Mouse (Mus musculus) C2C12 (cell line): ENCODE measurements at regions not wholly inside any gene's neighbourhood (a gene's known extent, or its start where the extent isn't known, plus 50 kb on each side); places are given as distances from the start of the nearest gene placed in this dataset.

Source experiments
- H3K27me3 ChIP-seq: one replicate; pipeline ENCODE4 v1.6.1; 2011; ENCODE audit not compliant: control insufficient read depth, insufficient read depth, insufficient read length
- H3K36me3 ChIP-seq: one replicate; pipeline ENCODE4 v1.6.1; 2011; ENCODE audit not compliant: control insufficient read depth, insufficient read depth
- H3K4me3 ChIP-seq: one replicate; pipeline ENCODE4 v1.5.1; 2011; ENCODE audit warnings: mild to moderate bottlenecking, control low read depth; ENCODE audit not compliant: poor library complexity, insufficient read depth, severe bottlenecking
- H3K79me2 ChIP-seq: one replicate; pipeline ENCODE4 v1.6.1; 2011; ENCODE audit not compliant: control insufficient read depth, insufficient read depth
- H3K79me3 ChIP-seq: one replicate; pipeline ENCODE4 v1.6.1; 2011; ENCODE audit warnings: low read depth, control low read depth
- H3ac ChIP-seq: one replicate; pipeline ENCODE3; 2011; ENCODE audit warnings: low read depth; ENCODE audit not compliant: control insufficient read depth, insufficient read length
- CEBPB ChIP-seq: IDR thresholded peaks from one replicate; pipeline ENCODE4 v1.6.1; 2011; ENCODE audit warnings: low read depth, mild to moderate bottlenecking, control low read depth, moderate library complexity
- CTCF ChIP-seq: IDR thresholded peaks from one replicate; pipeline ENCODE4 v1.5.1; 2011; ENCODE audit not compliant: control insufficient read depth, insufficient read depth, insufficient read length
- FOSL1 ChIP-seq: IDR thresholded peaks from one replicate; pipeline ENCODE4 v1.8.0; 2011; ENCODE audit warnings: mild to moderate bottlenecking, low read length; ENCODE audit not compliant: poor library complexity, insufficient read depth, severe bottlenecking
- MAX ChIP-seq: IDR thresholded peaks from one replicate; pipeline ENCODE4 v1.6.1; 2011; ENCODE audit warnings: mild to moderate bottlenecking, control low read depth
- MYOD1 ChIP-seq: IDR thresholded peaks from one replicate; pipeline ENCODE4 v1.6.1; 2011; ENCODE audit warnings: low read depth; ENCODE audit not compliant: control insufficient read depth, insufficient read length
- MYOG ChIP-seq: IDR thresholded peaks from one replicate; pipeline ENCODE4 v1.6.1; 2011; ENCODE audit not compliant: control insufficient read depth, insufficient read length; ENCODE audit errors: extremely low read depth
- USF1 ChIP-seq: IDR thresholded peaks from one replicate; pipeline ENCODE4 v1.6.1; 2011; ENCODE audit warnings: low read depth, mild to moderate bottlenecking, control low read depth, moderate library complexity

- no peaks in the 10 kb centered on the region for H3K79me2 ChIP-seq
- no peak overlapping the region for H3ac ChIP-seq
- H3K36me3 ChIP-seq, result no peaks in the 10 kb centered on the region
- no peaks in the 10 kb centered on the region for H3K79me3 ChIP-seq
- no peaks in the 10 kb centered on the region for H3K27me3 ChIP-seq
- TF ChIP-seq CEBPB, result no peak
- TF ChIP-seq USF1, result no peak
- TF ChIP-seq MYOD1, result no peak
- H3K4me3 ChIP-seq, result no peak overlapping the region
Observed at GRCm38 (mm10) chr13:110619010-110619409, 224.2 kb downstream of the Plk2 start.

DNA sequence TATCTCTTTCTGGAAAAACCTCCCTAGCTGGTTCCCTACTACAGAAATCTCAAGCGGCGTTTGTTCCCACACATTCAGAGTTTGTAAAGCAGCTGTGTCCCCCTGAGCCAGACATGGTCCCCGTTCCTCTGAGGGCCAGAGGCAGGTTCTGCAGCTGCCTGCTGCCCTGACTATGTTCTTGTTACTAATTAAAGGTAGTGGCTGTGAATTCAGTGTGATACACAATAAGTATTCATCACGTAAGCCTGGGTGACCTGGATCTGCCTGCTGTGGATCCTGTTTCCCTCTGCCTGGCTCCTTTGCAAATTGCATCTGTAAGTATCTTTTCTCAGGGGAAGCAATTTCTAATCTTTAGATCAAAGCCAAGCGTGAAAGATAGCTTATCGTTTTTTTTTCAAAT is 232.3 kb downstream of the Plk2 start:
- Histone ChIP-seq H3ac (no peak overlapping the region), H3K27me3 (no peaks in the 10 kb centered on the region), H3K79me3 (no peaks in the 10 kb centered on the region), H3K4me3 (no peak overlapping the region), H3K36me3 (no peaks in the 10 kb centered on the region), H3K79me2 (no peaks in the 10 kb centered on the region)
- TF ChIP-seq MYOG (no peak), MAX (no peak), USF1 (no peak), MYOD1 (no peak), CTCF (no peak), CEBPB (no peak), FOSL1 (no peak)

DNA sequence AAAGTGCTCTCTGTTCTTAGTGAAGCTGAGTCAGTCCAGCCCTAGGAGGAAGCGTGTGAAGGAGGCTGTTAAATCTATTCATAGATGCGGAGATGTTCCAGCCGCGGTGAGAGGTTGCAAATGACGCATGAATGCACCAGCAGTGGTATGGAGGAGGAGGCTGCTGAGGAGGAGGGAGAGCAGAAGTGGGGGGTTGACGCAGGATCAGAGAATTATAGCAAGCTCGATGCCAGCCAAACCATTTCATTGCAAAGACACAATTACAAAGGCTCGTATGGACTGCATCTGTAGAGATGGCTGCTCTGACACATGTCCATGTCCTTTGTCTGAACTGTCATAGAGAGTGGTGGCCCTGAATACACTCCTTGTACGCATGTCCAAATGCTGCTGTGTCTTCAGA is 232.9 kb downstream of the Plk2 start:
- H3K36me3 ChIP-seq, result no peaks in the 10 kb centered on the region
- no peaks in the 10 kb centered on the region for H3K79me3 ChIP-seq
- no peak for TF ChIP-seq CEBPB
- TF ChIP-seq MYOG, result no peak
- no peak for TF ChIP-seq MYOD1
- no peak for TF ChIP-seq FOSL1
- no peak for TF ChIP-seq CTCF
- no peak for TF ChIP-seq USF1
- TF ChIP-seq MAX, result no peak
- H3ac ChIP-seq, result no peak overlapping the region
- no peaks in the 10 kb centered on the region for H3K27me3 ChIP-seq
- no peaks in the 10 kb centered on the region for H3K79me2 ChIP-seq
- no peak overlapping the region for H3K4me3 ChIP-seq

GRCm38 (mm10) chr13:110628201-110628600 is 233.4 kb downstream of the Plk2 start:
- no peak for TF ChIP-seq USF1
- no peak for TF ChIP-seq MAX
- no peak for TF ChIP-seq FOSL1
- Histone ChIP-seq H3K79me2 (no peaks in the 10 kb centered on the region), H3K36me3 (no peaks in the 10 kb centered on the region), H3K79me3 (no peaks in the 10 kb centered on the region), H3ac (no peak overlapping the region), H3K4me3 (no peak overlapping the region), H3K27me3 (no peaks in the 10 kb centered on the region)

GRCm38 (mm10) chr13:110633261-110633781 is 238.5 kb downstream of the Plk2 start:
- no peaks in the 10 kb centered on the region for H3K79me3 ChIP-seq
- TF ChIP-seq MYOG, result no peak
- TF ChIP-seq MYOD1, result no peak
- no peak for TF ChIP-seq MAX
- no peak for TF ChIP-seq USF1
- TF ChIP-seq CEBPB, result no peak
- no peak for TF ChIP-seq FOSL1
- no peak for TF ChIP-seq CTCF
- H3K4me3 ChIP-seq, result no peak overlapping the region
- no peak overlapping the region for H3ac ChIP-seq
- no peaks in the 10 kb centered on the region for H3K27me3 ChIP-seq
- H3K36me3 ChIP-seq, result no peaks in the 10 kb centered on the region
- H3K79me2 ChIP-seq, result no peaks in the 10 kb centered on the region

DNA sequence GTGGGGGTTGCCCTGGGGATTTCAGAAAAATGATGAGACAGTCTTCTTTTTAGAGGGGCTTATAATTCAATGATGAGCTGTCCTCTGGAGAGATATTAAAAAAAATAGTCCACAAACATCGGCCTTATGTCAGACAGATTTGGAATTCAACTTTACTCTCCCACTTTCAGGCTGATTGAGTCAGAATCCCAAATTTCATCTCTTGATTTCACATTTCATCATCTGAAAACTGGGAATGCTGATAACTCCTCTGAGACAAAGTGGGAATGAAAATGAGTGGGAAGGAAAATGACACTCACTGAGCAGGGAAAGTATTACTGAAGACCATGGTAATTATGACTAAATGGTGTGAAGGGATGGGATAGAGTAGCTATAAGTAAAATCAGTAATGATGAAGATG is 239.1 kb downstream of the Plk2 start:
- Histone ChIP-seq H3K36me3 (no peaks in the 10 kb centered on the region), H3K79me2 (no peaks in the 10 kb centered on the region), H3K27me3 (no peaks in the 10 kb centered on the region)

More for the DNA sequence above, 239.1 kb downstream of the Plk2 start:
- H3K79me3 ChIP-seq, result no peaks in the 10 kb centered on the region
- no peak overlapping the region for H3ac ChIP-seq
- no peak overlapping the region for H3K4me3 ChIP-seq
- TF ChIP-seq USF1, result no peak
- TF ChIP-seq MAX, result no peak
- TF ChIP-seq CTCF, result no peak
- TF ChIP-seq FOSL1, result no peak
- TF ChIP-seq CEBPB, result no peak
- TF ChIP-seq MYOD1, result no peak
- no peak for TF ChIP-seq MYOG
